Mouse (Mus musculus) kidney, embryonic 16.5 days (tissue): ENCODE data around the gene Col18a1. TPM values are rescaled to one million over a fixed set of nuclear protein-coding genes. Genes with fewer than 3 reads are reported as not detected.

ENCODE experiments used
- ATAC-seq: fragments of 200-750 bp; cut with Nextera tagmentation; 2 replicates; pipeline ENCODE4 v1.8.0; 2017; ENCODE audit warnings: moderate TSS enrichment; ENCODE audit not compliant: low FRiP score, low TSS enrichment
- H3K27ac ChIP-seq: fragments of 300-500 bp; sonication (generic); 2 replicates; pipeline ENCODE4 v1.5.1; 2014; ENCODE audit warnings: low read length
- H3K27me3 ChIP-seq: fragments of 300-500 bp; sonication (generic); 2 replicates; pipeline ENCODE4 v1.6.1; 2014; ENCODE audit warnings: low read length, control low read depth, mixed read lengths; ENCODE audit not compliant: insufficient read depth
- H3K36me3 ChIP-seq: fragments of 300-500 bp; sonication (generic); 2 replicates; pipeline ENCODE4 v1.6.1; 2014; ENCODE audit warnings: low read length, control low read depth, mixed read lengths; ENCODE audit not compliant: insufficient read depth
- H3K4me1 ChIP-seq: fragments of 300-500 bp; sonication (generic); 2 replicates; pipeline ENCODE4 v1.6.1; 2014; ENCODE audit warnings: low read length, control low read depth, mixed read lengths; ENCODE audit not compliant: insufficient read depth
- H3K4me2 ChIP-seq: fragments of 300-500 bp; sonication (generic); replicated peaks from 2 replicates; pipeline ENCODE4 v1.6.1; 2014; ENCODE audit warnings: low read depth, low read length
- H3K4me3 ChIP-seq: fragments of 300-500 bp; sonication (generic); 2 replicates; pipeline ENCODE4 v1.5.1; 2014; ENCODE audit warnings: mild to moderate bottlenecking, low read length
- H3K9ac ChIP-seq: fragments of 300-500 bp; sonication (generic); replicated peaks from 2 replicates; pipeline ENCODE4 v1.6.1; 2014; ENCODE audit warnings: low read length
- H3K9me3 ChIP-seq: fragments of 300-500 bp; sonication (generic); 2 replicates; pipeline ENCODE4 v1.6.1; 2016; ENCODE audit warnings: low read length, control low read depth
- WGBS: fragments of 180-500 bp; shearing (Covaris S2); extraction: QIAGEN DNeasy Blood & Tissue Kit; methylation state at CpG from one replicate; pipeline ENCODE4 v1.1.7; 2014; 5-methylcytosine and 5-hydroxymethylcytosine counted together
- polyA plus RNA-seq: library from polyadenylated mRNA; unstranded; fragments of >200 nt; fragmentation: Nextera tagmentation; extraction: Ambion mirVana; gene quantifications from 2 replicates; pipeline ENCODE4 v1.2.1, GENCODE M21; 2015

Col18a1 gene
- 255 and 257 TPM in 2 replicates for polyA plus RNA-seq

DNA sequence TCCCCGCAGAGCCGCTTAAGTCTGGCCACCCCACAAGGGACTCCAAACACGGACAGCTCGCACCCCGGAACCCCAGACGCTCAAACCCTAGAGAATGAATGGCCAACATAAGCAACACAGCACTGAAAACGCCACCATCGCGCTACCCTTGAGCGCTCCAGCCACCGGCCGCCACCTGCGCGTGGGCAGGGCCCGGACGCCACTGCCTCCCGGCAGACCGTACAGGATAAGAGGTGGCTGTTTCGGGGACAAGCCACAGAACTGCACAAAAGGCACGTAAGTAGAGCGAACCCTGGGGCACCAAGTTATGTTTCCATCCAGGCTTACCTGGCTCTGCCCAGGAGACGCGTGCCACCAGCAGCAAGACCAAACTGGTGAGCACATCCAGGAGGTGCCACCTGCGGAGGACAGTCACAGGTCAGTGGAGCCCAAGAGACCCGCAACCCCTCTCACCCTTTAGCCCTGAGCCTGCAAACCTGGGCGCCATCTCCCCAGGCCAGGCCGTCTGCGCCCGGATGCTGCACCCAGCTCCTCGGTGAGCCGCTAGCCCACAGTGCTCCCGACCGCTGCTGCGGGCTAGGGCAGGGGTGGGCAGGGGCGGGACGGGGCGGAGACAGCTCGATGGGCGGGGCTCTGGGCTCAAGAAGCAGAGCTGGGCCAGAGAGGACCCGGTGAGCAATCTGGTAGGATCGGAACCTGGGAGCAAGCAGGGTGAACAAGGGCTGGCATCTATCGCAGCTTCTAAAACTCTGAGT lies at the start of gene Col18a1:
Gene Col18a1, minus strand, starts transcription at position 586 of the 755 bp plus-strand sequence.
- Histone ChIP-seq H3K4me2 (peak within 1 kb of the TSS; percentile 69), H3K9ac (peak within 1 kb of the TSS; percentile 71), H3K27ac (peak within 1 kb of the TSS; percentile 97), H3K36me3 (no peaks in the 10 kb centered on the region; the same call in 1 of the 2 replicates), H3K9me3 (no peaks in the 10 kb centered on the region), H3K4me3 (peak within 1 kb of the TSS; percentile 67), H3K27me3 (no peaks in the 10 kb centered on the region; the same call in 1 of the 2 replicates), H3K4me1 (peaks cover 35% of the 10 kb centered on the region)
- ATAC-seq, result peak; percentile 82
- 1% methylated on average over 42 of the region's 42 CpGs for WGBS

- Histone ChIP-seq H3K9me3 (no peaks in the 10 kb centered on the region), H3K4me1 (peaks cover 41% of the 10 kb centered on the region), H3K36me3 (no peaks in the 10 kb centered on the region), H3K27me3 (no peaks in the 10 kb centered on the region), H3K27ac (peak overlapping the region; percentile 48), H3K4me2 (no peak overlapping the region), H3K9ac (0 out of 2 replicates have a peak overlapping the region, but pooled peaks have one; percentile 25), H3K4me3 (no peak overlapping the region)
- ATAC-seq, result peak; percentile 53; the same call in 1 of the 2 replicates
- 65% methylated on average over 4 of the region's 4 CpGs for WGBS
These were observed 49.3 kb upstream of the Col18a1 start for GRCm38 (mm10) chr10:77215641-77216040.

DNA sequence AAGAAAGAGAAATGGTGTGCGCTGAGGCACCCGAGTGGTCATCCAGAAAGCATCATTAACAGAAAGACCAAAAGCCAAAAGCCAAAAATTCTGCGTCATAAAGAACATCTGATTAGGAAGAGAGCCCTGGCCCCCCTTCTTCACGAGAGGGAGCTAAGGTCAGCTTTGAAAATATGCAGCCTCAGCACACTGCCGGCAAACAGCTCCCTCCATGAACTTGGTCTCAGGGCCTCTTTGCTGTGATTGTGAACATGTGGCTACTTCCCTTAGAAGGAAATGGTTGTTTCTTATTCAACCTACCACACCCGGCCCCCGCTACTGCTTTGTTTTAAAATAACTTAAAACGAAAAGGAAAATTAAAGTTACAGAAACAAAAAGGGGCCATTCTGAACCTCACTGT lies 48.2 kb upstream of the Col18a1 start:
- Histone ChIP-seq H3K9ac (no peak overlapping the region), H3K9me3 (no peaks in the 10 kb centered on the region), H3K4me1 (peaks cover 41% of the 10 kb centered on the region), H3K36me3 (no peaks in the 10 kb centered on the region), H3K27ac (peak overlapping the region; percentile 48), H3K4me2 (no peak overlapping the region), H3K4me3 (no peak overlapping the region), H3K27me3 (no peaks in the 10 kb centered on the region)
- no peak for ATAC-seq
- 47% methylated on average over 8 of the region's 8 CpGs for WGBS

- 72% methylated on average over 5 of the region's 5 CpGs for WGBS
- H3K4me3 ChIP-seq, result no peak overlapping the region
- H3K9ac ChIP-seq, result no peak overlapping the region
- ATAC-seq, result no peak
- peaks cover 44% of the 10 kb centered on the region for H3K4me1 ChIP-seq
- no peaks in the 10 kb centered on the region for H3K27me3 ChIP-seq
- no peaks in the 10 kb centered on the region for H3K9me3 ChIP-seq
- no peaks in the 10 kb centered on the region for H3K36me3 ChIP-seq
- H3K27ac ChIP-seq, result peak overlapping the region; percentile 44; the same call in 1 of the 2 replicates
- no peak overlapping the region for H3K4me2 ChIP-seq
These were observed 47.1 kb upstream of the Col18a1 start for GRCm38 (mm10) chr10:77213483-77213882.

DNA sequence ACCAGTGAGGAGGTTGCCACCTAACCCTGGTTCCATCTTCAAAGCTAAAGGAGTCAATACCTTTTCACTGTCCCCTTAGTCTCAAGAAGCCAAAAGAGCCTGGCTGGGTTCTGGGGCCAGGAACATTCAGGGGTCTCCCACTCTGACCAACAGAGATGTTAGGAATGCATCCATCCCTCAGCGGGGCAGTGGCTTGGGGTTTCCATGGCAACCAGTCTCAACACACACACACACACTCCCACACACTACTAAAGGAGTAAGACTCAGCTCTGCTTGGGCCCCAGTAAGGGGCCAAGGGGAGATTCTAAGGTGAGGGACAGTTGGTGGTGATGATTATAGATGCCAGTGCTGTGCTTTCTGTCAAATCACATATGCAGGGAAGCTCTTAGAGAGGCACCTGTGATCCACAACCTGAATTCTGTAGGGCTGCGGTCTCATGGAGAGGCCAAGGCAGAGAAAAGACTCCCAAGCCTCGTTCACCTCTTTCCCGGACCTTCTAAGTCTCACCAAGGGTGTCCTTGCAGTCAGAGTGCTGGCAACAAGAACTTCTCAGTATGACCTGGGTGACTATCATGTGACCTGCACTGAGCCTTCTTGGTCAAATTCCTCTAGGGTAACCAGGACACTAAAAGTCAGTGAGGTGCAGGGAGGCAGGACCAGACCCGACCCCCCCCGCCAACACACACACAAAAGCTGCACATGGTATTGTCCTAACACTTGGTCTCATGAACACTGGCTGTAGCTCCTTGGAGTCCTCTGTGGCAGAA lies 46.2 kb upstream of the Col18a1 start:
- Histone ChIP-seq H3K9me3 (no peaks in the 10 kb centered on the region), H3K9ac (no peak overlapping the region), H3K36me3 (no peaks in the 10 kb centered on the region), H3K4me3 (no peak overlapping the region), H3K27me3 (no peaks in the 10 kb centered on the region), H3K4me1 (peaks cover 42% of the 10 kb centered on the region), H3K27ac (peak overlapping the region; percentile 31; the same call in 1 of the 2 replicates), H3K4me2 (no peak overlapping the region)
- ATAC-seq, result no peak
- 74% methylated on average over 6 of the region's 6 CpGs for WGBS

- no peaks in the 10 kb centered on the region for H3K27me3 ChIP-seq
- H3K9ac ChIP-seq, result no peak overlapping the region
- WGBS, result 37% methylated on average over 11 of the region's 11 CpGs
- H3K9me3 ChIP-seq, result no peaks in the 10 kb centered on the region
- H3K36me3 ChIP-seq, result no peaks in the 10 kb centered on the region
- H3K27ac ChIP-seq, result peak overlapping the region; percentile 51
- no peak for ATAC-seq
- no peak overlapping the region for H3K4me2 ChIP-seq
- no peak overlapping the region for H3K4me3 ChIP-seq
- H3K4me1 ChIP-seq, result peaks cover 41% of the 10 kb centered on the region
These were observed 44.8 kb upstream of the Col18a1 start for GRCm38 (mm10) chr10:77211116-77211570.

GRCm38 (mm10) chr10:77210666-77211065 lies 44.3 kb upstream of the Col18a1 start:
- no peak for ATAC-seq
- Histone ChIP-seq H3K27me3 (no peaks in the 10 kb centered on the region), H3K9ac (no peak overlapping the region), H3K4me2 (no peak overlapping the region), H3K9me3 (no peaks in the 10 kb centered on the region), H3K27ac (peak overlapping the region; percentile 51; the same call in 1 of the 2 replicates), H3K4me3 (no peak overlapping the region), H3K36me3 (no peaks in the 10 kb centered on the region), H3K4me1 (peaks cover 38% of the 10 kb centered on the region)
- 92% methylated on average over 3 of the region's 3 CpGs for WGBS

GRCm38 (mm10) chr10:77209261-77209660 lies 42.9 kb upstream of the Col18a1 start:
- H3K4me1 ChIP-seq, result peaks cover 36% of the 10 kb centered on the region
- no peak overlapping the region for H3K4me2 ChIP-seq
- no peaks in the 10 kb centered on the region for H3K27me3 ChIP-seq
- no peak for ATAC-seq
- no peak overlapping the region for H3K4me3 ChIP-seq
- H3K36me3 ChIP-seq, result no peaks in the 10 kb centered on the region
- no peak overlapping the region for H3K9ac ChIP-seq
- no peak overlapping the region for H3K27ac ChIP-seq
- no peaks in the 10 kb centered on the region for H3K9me3 ChIP-seq
- whole genome bisulfite sequencing, result 50% methylated on average over 5 of the region's 5 CpGs

DNA sequence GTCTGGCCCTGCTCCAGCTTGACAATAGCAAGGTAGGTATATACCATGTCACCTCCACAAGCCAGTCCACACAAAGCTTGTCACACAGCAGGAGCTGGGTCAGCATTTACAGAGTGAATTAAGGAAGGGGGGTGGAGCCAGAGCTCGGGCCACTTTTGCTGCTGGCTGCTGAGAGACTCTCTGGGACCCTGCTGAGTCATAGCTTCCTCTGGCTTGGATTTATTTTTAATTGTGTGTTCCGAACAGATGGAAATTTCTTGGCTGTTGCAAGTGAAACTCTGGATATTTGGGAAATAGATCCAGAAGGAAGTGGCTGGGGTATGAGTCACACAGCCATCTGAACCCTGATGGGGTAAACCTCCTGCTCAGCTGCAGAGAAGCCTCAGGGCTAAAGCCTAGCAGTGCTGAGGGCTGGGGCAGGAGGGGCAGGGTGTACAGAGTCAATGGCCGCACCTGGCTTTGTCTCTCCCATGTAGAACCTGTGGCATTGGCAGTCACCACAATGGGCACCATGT lies 40.3 kb upstream of the Col18a1 start:
- Histone ChIP-seq H3K27ac (peak overlapping the region; percentile 82), H3K36me3 (no peaks in the 10 kb centered on the region), H3K4me2 (no peak overlapping the region), H3K9ac (no peak overlapping the region), H3K27me3 (no peaks in the 10 kb centered on the region), H3K9me3 (no peaks in the 10 kb centered on the region), H3K4me3 (no peak overlapping the region), H3K4me1 (peaks cover 27% of the 10 kb centered on the region)
- peak; percentile 74 for ATAC-seq
- WGBS, result 33% methylated on average over 3 of the region's 3 CpGs
